Mouse (Mus musculus): ENCODE data around the gene Nt5c2. TPM values are rescaled to one million over a fixed set of nuclear protein-coding genes. Genes with fewer than 3 reads are reported as not detected.

Nt5c2 gene
- total RNA-seq, 2 experiments from 2014 or later = 68.8 to 69.3 TPM

GRCm38 (mm10) chr19:46849443-46849997 lies 165.4 kb downstream of the Nt5c2 start:
- no peak for DNase-seq (ENCODE audit: low spot score in 2 of 2)

DNA sequence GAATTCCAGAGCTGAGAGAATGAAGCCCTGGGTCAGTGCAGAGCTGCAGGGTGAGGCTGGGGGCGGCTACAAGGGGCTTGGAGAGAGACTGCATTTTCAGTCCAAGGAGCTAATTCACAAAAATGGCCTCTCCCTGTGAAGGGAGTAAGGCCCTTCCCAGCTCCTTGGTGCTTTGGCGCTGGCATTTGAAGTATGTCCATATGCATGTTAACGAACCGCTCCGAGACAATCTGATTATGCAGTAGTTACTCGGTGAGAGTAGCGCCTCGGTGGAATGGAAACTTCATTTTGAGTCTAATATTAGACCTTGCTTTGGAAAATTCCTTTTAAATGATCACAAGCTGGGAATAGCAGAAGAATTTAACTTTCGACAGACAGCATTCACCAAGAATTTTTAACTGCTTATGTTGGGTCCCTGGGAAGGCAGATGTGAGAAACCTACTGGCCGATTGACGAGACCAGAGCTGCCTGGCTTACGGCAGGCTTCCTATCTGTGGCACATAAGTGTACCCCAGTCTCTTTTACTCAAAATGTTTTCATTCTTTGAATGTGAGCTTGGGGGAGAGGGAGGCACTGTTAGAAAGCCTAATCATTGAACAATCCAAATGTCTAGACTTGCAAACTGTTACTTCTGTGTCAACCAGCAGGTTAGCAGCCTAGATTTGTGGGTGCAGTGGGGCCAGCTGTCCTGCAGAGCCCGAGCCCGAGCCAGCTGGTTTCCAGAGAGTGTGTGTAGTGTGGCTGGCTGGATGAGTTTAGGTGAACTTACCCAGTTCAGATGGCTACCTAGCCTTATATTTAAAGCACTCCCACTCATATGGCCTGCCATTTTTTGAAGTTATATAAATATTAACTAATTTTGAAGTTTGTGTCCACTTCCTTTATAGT lies 166.3 kb downstream of the Nt5c2 start:
- no peak for DNase-seq (ENCODE audit: low spot score in 2 of 2)

GRCm38 (mm10) chr19:46846459-46846858 lies 168.5 kb downstream of the Nt5c2 start:
- DNase-seq (ENCODE audit: low spot score in 2 of 2) = no peak

DNA sequence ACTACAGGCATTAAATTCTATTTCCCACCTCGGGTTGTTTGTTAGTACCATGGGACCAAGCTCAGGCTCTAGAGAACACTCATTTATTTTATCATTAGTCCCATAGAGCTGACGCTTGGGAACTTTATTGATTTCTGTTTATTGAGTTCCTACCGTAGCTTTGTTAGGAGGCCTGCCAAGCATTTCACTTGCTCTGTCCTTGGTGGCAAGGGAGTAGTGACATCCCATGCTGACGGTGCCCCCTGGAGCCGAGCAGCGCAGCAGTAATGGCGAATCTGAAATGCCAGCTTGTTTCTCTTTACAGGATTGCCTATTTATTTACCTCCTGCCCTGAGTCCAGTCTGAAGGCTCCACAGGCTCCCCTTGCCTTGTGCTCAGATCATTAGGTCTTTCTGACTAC lies 168.9 kb downstream of the Nt5c2 start:
- DNase-seq (ENCODE audit: low spot score in 2 of 2) = no peak

DNA sequence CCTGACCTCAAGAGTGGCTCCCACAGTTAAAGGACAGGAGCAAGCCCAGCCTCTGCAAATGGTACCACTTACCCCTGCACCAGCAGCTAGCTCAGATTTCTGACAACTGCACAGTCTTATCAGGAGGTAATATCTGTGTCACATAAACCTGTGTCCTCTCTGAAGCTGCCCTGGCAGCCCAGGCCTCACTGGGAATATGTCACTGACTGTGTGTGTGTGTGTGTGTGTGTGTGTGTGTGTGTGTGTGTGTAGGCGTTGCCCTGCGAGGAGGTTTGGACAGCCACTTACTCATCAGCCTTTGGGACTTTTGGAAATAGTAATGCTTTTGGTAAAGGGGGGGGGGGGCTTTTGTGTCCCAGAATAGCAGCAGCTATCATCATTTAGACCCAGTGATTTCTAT lies 171.9 kb downstream of the Nt5c2 start:
- DNase-seq (ENCODE audit: low spot score in 2 of 2) = no peak

DNA sequence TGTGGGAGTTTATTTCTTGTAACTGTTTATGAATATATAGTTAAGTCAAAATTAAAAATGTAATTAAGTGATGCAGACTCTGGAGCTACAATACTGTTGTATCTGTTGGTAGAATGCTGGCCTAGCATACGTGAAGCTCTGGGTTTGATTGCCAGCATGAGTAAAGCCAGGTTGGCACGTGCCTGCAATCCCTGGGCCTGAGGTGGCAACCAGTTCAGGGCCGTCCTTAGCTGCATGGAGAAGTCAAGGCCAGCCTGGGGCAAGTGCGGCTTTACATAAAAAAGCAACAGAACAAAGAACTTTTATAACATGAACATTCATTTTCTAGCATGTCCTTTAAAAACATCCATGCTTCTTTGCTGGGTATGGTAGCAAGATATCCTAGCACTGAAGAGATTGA lies 173.9 kb downstream of the Nt5c2 start:
- no peak for DNase-seq (ENCODE audit: low spot score in 2 of 2)

GRCm38 (mm10) chr19:46837290-46838079 lies 177.5 kb downstream of the Nt5c2 start:
- no peak for DNase-seq (ENCODE audit: low spot score in 2 of 2)

DNA sequence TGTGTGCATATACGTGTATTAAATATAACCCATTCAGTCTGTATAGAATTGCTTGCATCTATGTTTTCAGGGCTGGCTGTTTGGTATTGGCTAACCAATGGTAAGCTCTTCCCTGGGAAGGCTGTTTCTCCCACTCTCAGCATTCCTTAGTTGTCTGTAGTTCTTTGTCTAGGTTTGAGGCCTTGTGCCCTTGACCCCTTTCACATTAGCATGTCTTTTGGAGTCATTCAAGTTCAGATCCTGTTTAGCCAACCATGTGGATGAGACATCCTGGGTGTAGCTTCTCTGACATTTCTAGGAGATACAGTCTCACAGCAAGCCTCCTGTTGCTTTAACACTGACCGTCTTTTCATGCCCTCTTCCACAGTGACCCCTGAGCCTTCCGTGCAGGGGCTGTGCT lies 178.9 kb downstream of the Nt5c2 start:
- DNase-seq (ENCODE audit: low spot score in 2 of 2) = no peak

DNA sequence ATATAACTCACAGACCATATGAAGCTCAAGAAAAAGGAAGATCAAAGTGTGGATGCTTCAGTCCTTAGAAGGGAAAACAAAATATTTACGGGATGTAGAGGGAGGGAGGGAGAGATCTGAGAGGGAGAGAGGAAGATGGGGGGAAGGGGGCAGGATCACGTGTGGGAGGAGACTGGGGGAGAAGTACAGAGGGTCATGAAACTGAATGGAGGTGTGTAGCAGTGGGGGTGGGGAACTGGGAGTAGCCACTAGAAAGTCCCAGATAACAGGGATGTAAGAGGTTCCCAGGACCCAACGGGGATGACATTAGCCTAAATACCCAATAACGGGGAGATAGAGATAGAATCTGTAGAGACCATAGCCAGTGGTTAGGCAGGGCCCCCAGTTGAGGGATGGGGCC lies 179.6 kb downstream of the Nt5c2 start:
- no peak for DNase-seq (ENCODE audit: low spot score in 2 of 2)

- no peak for DNase-seq (ENCODE audit: low spot score in 2 of 2)
These were observed 180.7 kb downstream of the Nt5c2 start for GRCm38 (mm10) chr19:46834301-46834700.

Other genes starting within 250 kb of the Nt5c2 start
- 100 to 1,000 TPM; 185 to 190 TPM for gene Ina, start 455 bp downstream of the Nt5c2 start, total RNA-seq (2021)
- 10 to 100 TPM; 18.9 to 19.4 TPM for gene Pcgf6, start 35.8 kb upstream of the Nt5c2 start, total RNA-seq (2021)
- 1 to 10 TPM; 5.2 to 6.1 TPM for gene Taf5, start 52.6 kb upstream of the Nt5c2 start, total RNA-seq (2021)
- 100 to 1,000 TPM; 874 to 891 TPM for gene Usmg5, start 75.5 kb upstream of the Nt5c2 start, total RNA-seq (2021)
- gene Pdcd11, start 75.6 kb upstream of the Nt5c2 start, total RNA-seq (2021) = 10 to 100 TPM; 17.5 to 17.7 TPM
- gene Calhm2, start 123.1 kb upstream of the Nt5c2 start, total RNA-seq (2021) = 1 to 10 TPM; 3.6 to 3.9 TPM
- not detected for gene Calhm1, start 129.1 kb upstream of the Nt5c2 start, total RNA-seq (2021)
- gene Calhm3, start 142.6 kb upstream of the Nt5c2 start, total RNA-seq (2021) = not detected
- 100 to 1,000 TPM; 161 to 164 TPM for gene Neurl1a, start 163.7 kb upstream of the Nt5c2 start, total RNA-seq (2021)

Measured in layer of hippocampus, postnatal 14 days (tissue).